Mouse (Mus musculus): ENCODE results near the gene Med21. TPM values are rescaled to one million over a fixed set of nuclear protein-coding genes. Genes with fewer than 3 reads are reported as not detected.

The Med21 gene
- total RNA-seq (2023): 33.3 to 37.9 TPM (median 34.7 TPM) in 4 replicates

GRCm38 (mm10) chr6:146642276-146643183 lies at the start of gene Med21, which contains the start of gene Tm7sf3:
Gene Med21, plus strand, starts transcription at chr6:146642547.
Gene Tm7sf3, minus strand, starts transcription at chr6:146642824.

Other genes with a start within 250 kb of the Med21 start
- 167 to 209 TPM (median 192 TPM) in 4 replicates for gene Itpr2, start 140.3 kb upstream of the Med21 start, total RNA-seq (2023)
- gene Fgfr1op2, start 65.3 kb upstream of the Med21 start, total RNA-seq (2023): 75.4 to 89.8 TPM (median 82.3 TPM) in 4 replicates
- 65.0 to 85.5 TPM (median 75.0 TPM) in 4 replicates for gene Ints13, start 64.7 kb upstream of the Med21 start, total RNA-seq (2023)
- 7.0 to 8.8 TPM (median 8.3 TPM) in 4 replicates for gene Tm7sf3, start 277 bp downstream of the Med21 start, total RNA-seq (2023)
- 14.1 to 22.1 TPM (median 19.3 TPM) in 4 replicates for gene Stk38l, start 82.4 kb downstream of the Med21 start, total RNA-seq (2023)
- gene Arntl2, start 153.5 kb downstream of the Med21 start, total RNA-seq (2023): 0.40 TPM in 1 of 4 replicates, not detected in the others
- gene Smco2, start 207.6 kb downstream of the Med21 start, total RNA-seq (2023): not detected in 4 replicates
- 12.3 to 16.8 TPM (median 13.9 TPM) in 4 replicates for gene Ppfibp1, start 245.9 kb downstream of the Med21 start, total RNA-seq (2023)

Data from B cell, adult 62 days (primary cell).